Mouse (Mus musculus): ENCODE results near the gene Arl4a.

The Arl4a gene

DNA sequence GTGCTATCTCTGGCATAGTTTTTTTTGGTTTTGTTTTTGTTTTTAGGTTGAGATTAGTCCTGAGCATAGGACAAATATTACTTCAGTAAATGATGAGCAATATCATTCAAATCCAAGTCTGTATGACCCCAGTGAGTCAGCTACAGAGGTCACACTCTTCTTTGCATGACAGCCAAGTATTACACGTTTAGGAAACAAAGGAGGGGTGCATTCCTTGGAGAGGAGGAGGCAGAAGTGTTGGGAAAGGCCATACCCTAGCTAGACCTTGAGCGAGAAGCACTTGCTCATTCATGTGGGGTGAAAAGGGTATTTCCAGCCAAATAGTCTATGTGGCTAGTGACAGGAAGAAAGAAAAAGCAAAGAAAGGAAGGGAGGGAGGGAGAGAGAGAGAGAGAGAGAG lies 28.0 kb downstream of the Arl4a start:
- DNase-seq (ENCODE audit: low read depth), result no peak

DNA sequence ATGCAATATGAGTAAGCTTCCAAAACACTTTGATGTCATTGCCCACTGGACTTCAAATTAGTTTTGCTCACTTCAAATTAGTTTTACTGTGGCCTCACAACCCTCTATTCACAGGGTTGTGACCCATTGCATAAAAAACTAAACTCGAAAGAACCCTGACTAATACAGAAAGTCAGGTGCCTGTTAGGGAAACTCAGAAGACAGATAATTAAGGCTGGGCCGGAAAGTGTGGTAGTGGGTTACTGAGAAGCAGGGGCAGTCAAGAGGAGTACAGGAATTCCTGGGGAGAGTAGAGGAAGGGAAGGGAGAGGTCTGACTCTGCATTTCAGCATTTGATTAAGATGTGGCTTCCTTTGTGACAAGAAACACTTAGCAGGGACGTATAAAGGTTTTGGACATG lies 29.4 kb downstream of the Arl4a start:
- no peak for DNase-seq (ENCODE audit: low read depth)

DNA sequence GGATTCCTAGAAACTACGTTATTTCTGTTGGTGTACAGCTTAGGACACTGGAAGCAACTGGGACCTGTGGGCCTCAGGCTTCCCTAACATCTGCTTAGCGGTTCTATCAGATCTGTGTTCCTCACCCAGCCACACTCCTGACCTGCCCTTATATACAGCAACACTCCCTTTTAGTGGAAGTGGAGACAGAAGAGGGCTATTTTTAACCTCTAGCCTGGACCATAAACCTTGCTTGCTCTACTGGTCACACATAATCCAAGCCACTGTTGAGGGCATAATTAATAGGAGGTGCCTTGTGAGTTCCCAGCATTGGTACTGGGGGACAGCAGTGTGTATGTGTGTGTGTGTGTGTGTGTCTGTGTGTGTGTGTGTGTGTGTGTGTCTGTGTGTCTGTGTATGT lies 33.1 kb downstream of the Arl4a start:
- DNase-seq (ENCODE audit: low read depth), result no peak

DNA sequence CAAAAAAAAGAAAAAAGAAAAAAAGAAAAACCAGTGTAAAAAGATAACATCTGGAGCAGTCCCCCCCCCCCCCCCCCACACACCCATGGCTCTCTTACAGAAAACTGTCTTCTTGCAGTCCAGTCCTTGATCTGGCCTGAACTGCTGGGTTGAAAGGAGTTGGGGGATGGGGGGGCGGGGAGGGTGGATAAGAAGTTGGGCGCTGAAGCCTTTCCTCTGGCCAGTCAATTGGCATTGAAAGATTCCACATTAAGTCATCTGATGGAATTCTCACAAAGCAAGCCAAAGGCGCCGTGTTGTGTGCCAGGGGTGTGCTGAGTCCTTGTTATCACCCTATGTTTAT lies 39.0 kb downstream of the Arl4a start:
- no peak for DNase-seq (ENCODE audit: low read depth)

DNA sequence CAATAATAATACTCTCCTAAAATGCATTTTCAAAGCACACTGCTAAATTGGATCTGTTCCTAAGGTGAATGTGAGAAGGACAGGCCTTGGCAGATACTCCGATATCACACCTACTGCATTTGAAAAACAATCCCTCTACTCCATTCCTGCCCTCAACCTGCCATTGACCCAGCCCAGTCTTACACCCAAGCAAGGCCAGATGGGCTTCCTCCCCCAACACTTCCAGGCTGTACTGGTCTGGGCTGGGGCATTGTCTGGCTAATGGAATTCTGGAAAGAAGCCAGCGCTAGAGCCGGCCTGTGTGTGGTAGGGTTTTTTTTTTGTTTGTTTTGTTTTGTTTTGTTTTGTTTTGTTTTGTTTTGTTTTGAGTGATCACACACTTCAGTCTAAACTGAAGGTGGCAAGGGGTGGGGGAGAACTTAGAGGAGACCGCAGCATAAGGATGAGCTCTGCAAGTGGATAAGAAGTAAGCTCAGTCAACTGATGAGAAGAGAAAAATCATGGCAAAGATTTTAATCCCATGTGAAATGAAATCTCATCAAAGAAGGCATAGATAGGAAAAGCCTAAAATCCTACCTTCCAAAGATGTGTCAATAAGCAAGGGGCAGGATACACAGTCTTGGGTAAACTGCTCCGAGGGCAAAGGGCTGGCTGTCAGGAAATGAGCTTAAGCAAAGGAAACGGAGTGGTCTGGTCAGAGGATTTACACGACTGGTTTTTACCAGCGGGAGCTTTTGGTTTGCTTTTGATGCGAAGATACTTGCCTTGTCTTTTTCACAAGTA lies 39.6 kb downstream of the Arl4a start:
- no peak for DNase-seq (ENCODE audit: low read depth)

DNA sequence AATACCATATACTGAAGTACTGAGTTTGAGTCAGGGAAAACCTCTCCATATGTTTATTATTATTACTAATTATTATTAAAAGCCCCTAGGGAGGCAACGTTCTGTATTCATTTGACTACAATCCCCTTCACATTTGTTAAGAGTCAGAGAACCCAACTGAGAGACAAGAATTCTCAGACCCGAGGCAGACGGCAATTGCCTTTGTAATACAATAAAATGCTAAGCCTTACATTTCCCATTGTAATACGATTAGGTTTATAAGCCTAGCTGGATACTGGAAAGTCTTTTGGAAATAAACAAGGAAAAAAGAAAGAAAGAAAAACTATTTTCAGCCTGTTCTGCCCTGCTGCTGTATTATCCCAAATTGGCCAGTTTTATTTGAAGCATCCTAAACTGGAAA lies 40.2 kb downstream of the Arl4a start:
- DNase-seq (ENCODE audit: low read depth), result no peak

DNA sequence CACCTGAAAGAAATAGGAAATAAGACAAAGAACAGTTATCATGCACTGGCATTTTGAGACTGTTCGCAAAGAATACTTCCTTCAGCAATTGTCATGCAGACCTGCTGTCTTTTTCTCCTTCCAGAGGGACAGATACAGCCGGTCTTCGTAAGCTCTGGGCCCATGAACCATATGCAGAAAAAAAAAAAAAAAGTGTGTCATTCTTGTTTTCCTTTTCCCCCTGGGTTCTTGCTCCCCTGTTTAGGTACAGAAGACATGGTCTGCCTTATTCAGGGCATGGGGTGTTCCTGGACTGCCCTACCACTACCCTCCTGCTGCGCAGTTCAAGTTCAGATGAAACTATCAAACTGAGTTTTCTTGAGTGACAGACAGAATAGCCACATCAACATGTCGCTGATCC lies 41.8 kb downstream of the Arl4a start:
- no peak for DNase-seq (ENCODE audit: low read depth)

DNA sequence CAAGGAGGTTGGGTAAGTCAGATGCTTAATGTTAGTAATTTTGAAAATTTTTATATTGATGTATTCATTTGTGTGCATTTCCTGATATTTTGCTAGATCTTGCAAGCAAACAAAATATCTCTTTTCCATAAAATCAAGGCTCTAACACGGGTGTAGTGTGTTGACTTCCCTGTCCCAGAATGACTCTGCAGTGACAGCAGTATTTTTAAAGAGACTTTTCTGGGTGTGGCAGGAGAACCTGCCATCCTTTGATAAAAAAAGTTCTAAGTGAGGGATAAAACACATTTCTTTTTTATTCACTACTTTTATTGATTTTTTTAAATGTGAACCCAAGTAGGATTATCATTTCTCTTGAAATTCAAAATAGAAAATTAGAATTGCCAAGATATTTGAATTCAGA lies 42.2 kb downstream of the Arl4a start:
- no peak for DNase-seq (ENCODE audit: low read depth)

DNA sequence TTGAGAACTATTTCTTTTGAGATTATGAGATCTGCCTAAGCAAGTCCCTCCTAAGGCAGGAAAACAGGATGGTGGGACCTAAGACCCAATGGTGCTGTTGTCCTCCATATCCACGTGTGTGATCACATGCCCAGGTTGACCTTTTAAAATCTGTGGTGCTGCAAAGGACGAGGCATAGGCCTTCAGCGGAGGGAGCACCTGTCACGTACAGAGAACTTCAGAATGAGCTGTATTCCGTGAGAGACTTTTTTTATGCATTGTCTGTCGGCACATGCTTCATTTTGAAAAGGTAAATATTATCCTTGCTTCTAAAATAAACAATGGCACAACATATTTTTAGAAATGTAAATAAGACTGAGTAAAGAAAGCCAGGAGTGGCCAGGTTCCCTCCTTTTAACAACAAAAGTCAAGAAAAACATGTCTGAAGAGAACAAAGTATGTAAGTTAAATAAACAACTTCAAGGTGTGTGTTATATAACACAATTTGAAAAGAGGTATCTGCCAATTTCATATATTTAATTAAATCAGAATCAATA lies 45.0 kb downstream of the Arl4a start:
- no peak for DNase-seq (ENCODE audit: low read depth)

DNA sequence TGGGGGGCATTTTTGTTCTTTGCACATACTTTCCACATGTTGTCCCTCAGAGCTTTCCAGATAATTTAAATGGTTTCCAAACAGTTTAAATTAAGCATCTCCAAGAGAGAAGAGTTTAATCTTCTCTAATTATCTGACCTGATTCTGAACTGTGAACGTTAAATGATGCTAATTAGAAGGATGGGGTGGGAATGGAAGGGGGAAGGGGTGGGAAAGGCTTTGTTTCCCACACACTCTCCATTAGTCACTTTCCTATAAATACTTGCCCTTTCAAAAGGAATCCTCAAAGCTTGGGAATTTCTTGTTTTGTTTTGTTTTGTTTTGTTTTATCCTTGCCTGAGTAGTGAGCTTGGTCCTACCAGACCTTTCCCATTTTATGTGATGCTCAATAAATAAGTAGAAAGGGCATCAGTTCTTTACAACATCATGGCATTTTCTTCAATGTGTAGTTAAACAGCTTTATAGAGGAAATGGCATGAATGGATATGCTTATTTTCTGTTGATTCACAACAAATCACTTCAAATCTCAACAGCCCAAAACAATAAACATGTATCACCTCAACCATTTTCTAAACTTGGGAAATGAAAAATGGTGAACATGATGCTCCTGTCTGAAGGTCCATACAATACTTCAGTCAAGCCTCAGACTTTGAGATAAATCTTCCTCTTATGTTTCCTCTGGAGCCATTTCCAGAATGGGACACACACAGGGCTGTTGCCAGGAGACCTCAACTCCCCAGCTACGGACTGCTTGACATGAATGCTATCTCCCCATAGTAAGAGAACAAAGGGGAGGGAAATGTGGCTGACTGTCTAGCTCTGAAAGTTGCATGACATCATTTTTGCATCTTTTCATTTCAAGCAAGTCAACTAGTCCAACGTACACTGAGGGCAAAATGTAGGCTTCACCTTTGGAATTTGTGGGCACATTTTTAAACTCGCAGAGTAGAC lies 46.7 kb downstream of the Arl4a start:
- no peak for DNase-seq (ENCODE audit: low read depth)

DNA sequence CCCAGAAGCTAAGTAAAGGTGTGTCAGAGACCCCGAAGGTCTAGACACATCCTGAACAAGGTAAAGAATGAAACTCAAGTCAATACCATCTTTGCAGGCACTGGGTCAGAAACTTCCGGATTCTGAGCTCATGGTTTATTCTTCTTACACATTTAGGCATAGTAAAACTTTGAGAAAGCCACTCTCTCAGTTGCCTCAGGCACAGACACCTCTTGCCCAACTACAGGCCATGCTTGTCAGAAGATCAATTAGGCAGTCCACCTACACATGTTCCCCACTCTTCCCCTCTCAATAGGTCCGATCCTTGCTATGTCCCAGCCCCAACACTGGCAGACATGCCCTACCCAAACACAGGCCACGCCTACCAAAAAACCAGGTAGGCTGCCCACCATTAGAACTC lies 48.7 kb downstream of the Arl4a start:
- DNase-seq (ENCODE audit: low read depth), result no peak

DNA sequence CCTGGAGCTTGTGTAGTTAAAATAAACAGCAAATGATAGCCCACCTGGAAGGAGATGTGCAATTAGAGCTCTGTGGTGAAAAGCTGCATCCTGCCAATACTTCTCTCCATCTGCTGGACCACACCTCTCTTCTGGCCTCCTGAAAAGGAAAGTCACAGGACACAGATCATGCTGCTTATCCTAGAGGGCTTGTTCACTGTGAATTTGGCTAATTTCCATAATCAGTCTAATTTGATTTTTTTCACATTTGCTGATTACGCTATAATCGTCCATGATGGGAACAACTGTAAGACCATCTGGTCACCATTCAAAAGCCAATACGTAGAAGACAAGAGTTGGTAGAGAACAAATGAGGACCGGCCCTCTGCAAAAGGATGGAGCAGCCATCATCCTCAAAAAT lies 50.6 kb downstream of the Arl4a start:
- DNase-seq (ENCODE audit: low read depth), result no peak

DNA sequence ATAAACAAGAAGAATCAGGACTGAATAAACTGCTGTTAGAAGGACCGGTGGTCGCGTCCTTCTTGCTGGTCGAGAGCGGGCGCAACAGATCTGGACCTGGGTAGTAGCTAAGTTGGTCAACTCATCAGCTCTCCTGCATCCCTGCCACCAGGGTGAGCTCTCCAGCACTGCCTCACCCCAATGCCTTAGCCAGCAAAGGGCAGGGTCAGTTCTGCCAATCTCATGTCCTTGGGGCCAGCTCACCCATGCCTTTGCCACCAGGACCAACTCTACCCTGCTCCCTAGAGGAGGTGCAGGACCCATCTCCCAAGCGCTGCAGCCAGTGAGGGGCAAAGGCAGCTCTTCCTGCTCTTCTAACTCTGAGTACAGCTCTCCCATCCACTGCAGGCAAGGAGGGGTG lies 52.2 kb downstream of the Arl4a start:
- no peak for DNase-seq (ENCODE audit: low read depth)

DNA sequence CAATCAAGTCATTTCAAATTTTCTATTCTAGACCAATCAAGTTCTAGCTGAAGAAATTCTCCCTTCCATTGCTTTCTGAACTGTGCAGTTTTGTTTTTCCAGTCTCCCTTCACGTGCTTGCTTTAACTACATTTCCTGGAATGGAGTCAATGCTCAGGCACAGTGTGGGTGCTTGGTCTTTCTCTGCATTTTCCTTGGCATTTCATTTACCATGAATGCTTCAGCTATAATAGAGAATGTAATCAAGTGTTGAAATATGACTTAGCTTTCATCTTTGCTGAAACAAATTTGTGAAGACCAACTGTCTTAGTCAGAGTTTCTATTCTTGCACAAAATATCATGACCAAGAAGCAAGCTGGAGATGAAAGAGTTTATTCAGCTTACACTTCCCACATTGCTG lies 58.0 kb downstream of the Arl4a start:
- DNase-seq (ENCODE audit: low read depth), result no peak

DNA sequence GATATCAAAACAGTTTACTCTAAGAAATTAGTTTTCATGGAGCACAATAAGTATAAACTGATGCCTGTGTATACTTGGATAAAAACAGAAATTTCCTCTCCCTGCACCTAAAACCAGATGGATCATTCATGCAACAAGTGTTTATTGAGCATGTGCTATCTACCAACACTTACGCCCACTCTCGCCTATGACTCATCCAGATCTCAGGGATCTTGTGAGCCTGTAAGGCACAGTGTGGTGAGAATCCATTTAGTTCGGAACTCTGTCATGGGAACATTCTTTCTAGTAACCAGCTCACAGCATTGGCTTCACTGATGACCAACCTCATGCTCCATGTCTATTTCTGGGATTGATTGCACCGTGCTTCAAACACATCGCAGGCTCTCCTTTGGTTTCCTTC lies 58.8 kb downstream of the Arl4a start:
- DNase-seq (ENCODE audit: low read depth), result no peak

DNA sequence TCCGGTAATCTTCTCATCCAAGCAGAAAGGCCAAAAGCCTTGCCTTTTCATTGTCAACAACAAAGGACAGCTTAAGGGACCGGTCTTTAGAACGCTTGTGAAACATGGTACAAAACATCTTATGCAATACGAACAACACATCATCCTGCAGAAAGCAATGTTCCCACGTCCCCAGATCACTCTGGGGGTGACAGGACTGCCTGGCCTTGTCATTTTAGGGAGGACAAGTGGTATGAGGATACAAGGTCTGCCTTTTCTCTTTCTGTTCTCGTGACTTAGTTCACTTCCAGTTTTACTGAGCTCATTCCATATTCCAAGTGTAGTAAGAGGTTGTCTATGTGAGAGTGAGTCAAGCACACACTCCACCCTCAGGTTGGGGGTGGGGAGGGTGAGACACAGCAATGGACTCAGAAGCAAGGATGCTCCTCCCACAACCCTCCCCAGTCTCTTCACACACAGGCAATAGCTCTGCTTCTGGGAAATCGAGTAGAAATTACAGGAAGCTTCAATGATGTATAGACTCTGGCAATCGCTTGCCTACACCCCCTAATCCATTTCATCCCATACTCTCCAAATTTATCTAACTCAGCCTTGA lies 59.7 kb downstream of the Arl4a start:
- no peak for DNase-seq (ENCODE audit: low read depth)

DNA sequence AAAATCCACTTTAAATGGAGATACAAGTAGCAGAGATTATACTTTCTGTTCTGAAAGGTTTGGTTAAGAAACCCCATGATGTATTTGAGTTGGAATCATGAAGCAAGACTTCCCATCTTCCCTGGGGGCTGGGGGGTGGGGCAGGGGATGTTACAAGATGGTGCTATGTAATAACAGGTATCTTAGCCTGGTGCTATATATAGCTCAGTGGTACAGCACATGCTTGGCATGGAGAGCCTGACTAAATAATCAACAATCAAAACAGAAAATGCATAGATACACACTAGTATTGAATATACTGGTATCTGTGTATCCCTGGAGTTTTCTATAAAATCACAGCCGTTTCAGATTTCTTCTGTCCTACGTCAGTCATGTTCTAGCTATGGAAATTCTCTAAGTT lies 61.4 kb downstream of the Arl4a start:
- DNase-seq (ENCODE audit: low read depth), result no peak

DNA sequence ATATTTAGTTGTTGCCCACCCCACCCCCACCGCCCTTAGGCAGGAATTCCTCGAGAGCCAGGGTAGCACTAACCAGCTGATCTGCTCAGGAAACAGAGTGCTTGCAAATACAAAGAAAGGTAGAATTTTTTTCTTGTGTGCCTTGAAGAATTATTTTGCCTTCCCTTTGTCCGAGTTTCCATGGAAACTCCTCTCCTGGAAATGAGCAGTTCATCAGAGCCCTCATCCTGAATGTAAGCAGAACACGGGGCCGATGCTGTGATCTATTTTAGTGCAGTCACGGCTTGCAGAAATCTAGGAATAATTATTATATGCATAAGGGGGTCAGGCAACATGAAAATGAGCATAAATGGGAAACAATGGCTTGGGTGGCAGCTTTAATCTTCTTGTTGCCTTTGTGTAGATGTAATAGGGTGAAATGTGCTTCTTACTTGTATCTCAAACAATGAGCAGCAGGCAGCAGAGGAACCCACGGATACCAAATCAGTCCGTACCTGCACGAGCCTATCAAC lies 61.9 kb downstream of the Arl4a start:
- no peak for DNase-seq (ENCODE audit: low read depth)

DNA sequence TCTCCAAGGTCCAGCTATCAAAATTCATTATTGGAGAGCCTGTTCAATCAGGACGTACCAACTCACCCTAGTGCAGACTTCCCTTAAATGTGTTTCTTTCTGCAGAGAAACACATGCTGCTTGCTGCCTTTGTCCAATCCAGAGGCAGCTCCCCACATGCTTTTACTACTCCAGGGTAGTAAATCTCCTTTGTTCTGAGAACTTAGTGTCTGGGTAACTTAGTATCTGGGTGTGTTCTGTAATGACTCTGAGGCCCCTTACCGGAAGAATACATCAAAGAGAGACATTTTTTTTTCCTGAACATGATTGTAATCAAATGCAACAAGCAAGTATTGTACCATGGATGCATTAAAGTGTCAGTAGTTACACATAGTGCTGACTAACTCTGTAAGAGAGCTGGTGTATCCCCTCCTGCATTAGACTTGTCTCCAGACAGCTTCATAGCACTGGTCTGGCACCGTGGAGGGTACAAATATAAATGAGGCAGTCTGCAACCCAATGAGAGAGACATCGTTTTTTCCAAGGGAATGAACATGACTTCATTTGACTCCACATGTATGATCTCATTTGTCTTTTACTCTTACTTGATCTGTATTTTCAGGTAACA lies 62.7 kb downstream of the Arl4a start:
- DNase-seq (ENCODE audit: low read depth), result no peak

DNA sequence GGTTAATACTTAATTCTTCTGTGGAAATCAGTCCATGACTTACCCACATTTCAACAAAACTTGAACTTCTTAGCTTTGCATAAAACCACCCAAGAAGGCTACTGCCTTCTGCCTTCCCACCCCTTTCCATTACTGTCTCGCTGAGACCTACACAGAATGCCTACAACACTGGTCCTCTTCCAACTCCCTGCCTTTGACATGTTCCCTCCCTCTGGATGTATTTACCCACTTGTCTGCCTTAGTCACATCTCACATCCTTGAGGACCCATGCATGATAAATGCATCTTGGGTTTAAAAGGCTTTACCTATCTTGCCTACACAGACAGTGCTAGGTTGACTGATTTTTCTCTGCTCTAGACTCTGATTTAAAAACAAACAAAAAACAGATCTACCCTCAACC lies 63.6 kb downstream of the Arl4a start:
- DNase-seq (ENCODE audit: low read depth), result no peak

DNA sequence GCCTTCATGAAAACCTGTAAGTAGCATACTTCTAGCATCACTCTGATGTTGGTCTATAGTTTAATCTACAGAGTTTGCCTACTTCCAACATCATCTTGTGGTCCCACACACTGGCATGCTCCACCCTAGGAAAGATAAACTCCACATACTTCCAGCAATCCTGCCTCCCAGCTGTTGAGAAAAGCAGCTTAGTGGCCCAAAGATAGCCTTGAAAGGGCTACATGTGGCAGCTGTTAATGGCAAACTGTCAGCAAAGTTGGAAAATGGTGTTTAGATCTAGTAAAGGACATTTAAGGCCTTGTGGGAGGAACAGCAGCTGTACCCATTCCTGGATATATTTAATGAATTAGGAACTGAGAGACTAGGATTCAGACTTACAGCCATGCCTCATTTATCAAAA lies 68.3 kb downstream of the Arl4a start:
- DNase-seq (ENCODE audit: low read depth), result no peak

DNA sequence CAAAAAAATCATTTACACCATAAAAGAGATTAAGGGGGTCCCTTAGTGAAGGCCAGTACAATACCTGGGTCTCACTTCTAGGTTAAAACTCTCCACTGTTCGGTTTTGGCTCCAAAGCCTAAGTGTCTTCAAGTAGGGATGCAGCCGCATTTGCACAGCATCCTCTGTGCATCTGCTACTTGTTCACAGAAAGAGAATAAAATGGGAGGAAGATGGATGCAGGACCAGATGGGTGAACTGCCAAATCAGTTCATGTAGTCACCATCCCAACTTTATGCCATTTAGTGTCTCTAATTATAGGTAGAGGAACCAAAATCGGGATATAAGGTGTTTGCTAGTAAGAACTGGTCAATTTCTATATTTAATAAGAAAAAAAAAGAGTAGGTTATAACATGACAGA lies 69.7 kb downstream of the Arl4a start:
- DNase-seq (ENCODE audit: low read depth), result no peak

Measured in c-Kit-positive CD71-positive TER-119-negative erythroid progenitor cells, embryonic 14.5 days (primary cell).